Mouse (Mus musculus) left cerebral cortex, adult 8-10 months (tissue): Measurements from ENCODE around the gene Hnrnpr. TPM values are rescaled to one million over a fixed set of nuclear protein-coding genes. Genes with fewer than 3 reads are reported as not detected.

Experiments
- DNase-seq, 2 experiments: peaks; one replicate each; pipeline ENCODE4 v3.0.0; 2022; ENCODE audit warnings: low spot score in 2 of 2
- total RNA-seq, 4 experiments: library from RNA; stranded (reverse); gene quantifications; 2 replicates each; pipeline ENCODE4 v1.2.4; 2022

The Hnrnpr gene
- total RNA-seq, 4 experiments from 2014 or later, result 78.9 to 93.4 (median 89.9) TPM

- DNase-seq, result no peak
Observed at GRCm38 (mm10) chr4:136387261-136387660, 76.5 kb downstream of the Hnrnpr start.

- no peak for DNase-seq
Observed at GRCm38 (mm10) chr4:136401806-136402205, 91.1 kb downstream of the Hnrnpr start.

GRCm38 (mm10) chr4:136407831-136408230 lies 97.1 kb downstream of the Hnrnpr start:
- no peak for DNase-seq

Other genes starting within 250 kb of the Hnrnpr start
- 10 to 100 TPM; 34.7 to 39.3 (median 38.4) TPM for gene Id3, start 167.4 kb upstream of the Hnrnpr start, total RNA-seq
- 1 to 10 TPM in 1 of 4 experiments, under 1 TPM in 3; 0.37 to 1.3 (median 0.48) TPM for gene E2f2, start 138.5 kb upstream of the Hnrnpr start, total RNA-seq
- 1 to 10 TPM; 2.5 to 4.5 (median 3.3) TPM for gene Asap3, start 104.6 kb upstream of the Hnrnpr start, total RNA-seq
- under 1 TPM; 0.52 to 0.93 (median 0.70) TPM for gene Tcea3, start 63.2 kb upstream of the Hnrnpr start, total RNA-seq
- gene Zfp46, start 26.3 kb upstream of the Hnrnpr start, total RNA-seq, result 10 to 100 TPM; 42.5 to 54.8 (median 50.8) TPM
- 10 to 100 TPM in 1 of 4 experiments, 1 to 10 TPM in 3; 6.4 to 10.4 (median 8.2) TPM for gene Htr1d, start 112.6 kb downstream of the Hnrnpr start, total RNA-seq
- gene 6030445D17Rik, start 151.3 kb downstream of the Hnrnpr start, total RNA-seq, result under 1 TPM; 0.41 to 0.70 (median 0.64) TPM
- 10 to 100 TPM; 64.7 to 98.2 (median 71.4) TPM for gene Luzp1, start 158.8 kb downstream of the Hnrnpr start, total RNA-seq